25 mouse cellular contexts compared by ENCODE assay signal in the genomic region with DNA sequence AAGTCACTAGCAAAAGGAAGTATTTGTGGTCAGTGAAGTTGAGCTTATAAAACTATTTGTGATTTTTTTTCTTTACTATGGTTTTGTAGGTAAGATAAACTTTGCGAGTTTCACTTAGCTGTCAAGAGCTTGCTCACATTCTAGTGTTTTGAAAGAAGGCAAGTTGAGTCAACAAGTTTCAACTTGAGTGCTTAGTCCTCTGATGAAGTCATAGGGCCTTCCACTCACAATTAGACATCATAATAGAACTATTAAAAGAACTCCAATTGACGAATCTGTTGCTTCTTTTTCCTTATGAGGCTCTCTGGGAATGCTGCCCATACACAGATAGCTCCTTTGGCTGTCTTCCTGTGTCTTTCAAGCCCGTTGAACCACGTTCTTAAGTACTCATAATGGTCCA. TPM values are rescaled to one million over a fixed set of nuclear protein-coding genes. Genes with fewer than 3 reads are reported as not detected.
A peak's percentile ranks its signal among the peaks of the same experiment; 100 is the strongest.
DNase-seq lines count a peak whose midpoint lies in the region; ATAC-seq and TF ChIP-seq lines count a peak whose summit lies in the region.
"Had no signal": no experiment of that assay in that cellular context is flagged by ENCODE, and none has a peak within 500 bp of the region (broad histone marks: within the 10 kb centered on the region; RNA-seq: fewer than 3 reads in every experiment).

No protein-coding gene starts in this region.

- H3K9ac ChIP-seq in embryonic facial prominence, embryonic 14.5 days (ENCODE audit: low read depth, low read length), result no peak overlapping the region
- no peak overlapping the region for H3K9ac ChIP-seq in lung, embryonic 14.5 days
- H3K9ac ChIP-seq: embryonic facial prominence, embryonic 13.5 days; forebrain, embryonic 13.5 days; hindbrain, embryonic 13.5 days; intestine, embryonic 15.5 days had no signal

- no peaks in the 10 kb centered on the region for H3K36me3 ChIP-seq in embryonic facial prominence, embryonic 14.5 days (ENCODE audit: control insufficient read depth, insufficient read depth, low read length)
- H3K36me3 ChIP-seq in embryonic facial prominence, embryonic 10.5 days (replicated peaks), result no peaks in the 10 kb centered on the region
- H3K36me3 ChIP-seq in lung, embryonic 14.5 days (ENCODE audit: insufficient read depth), result no peaks in the 10 kb centered on the region
- H3K36me3 ChIP-seq: embryonic facial prominence, embryonic 13.5 days; forebrain, embryonic 10.5 days; heart, embryonic 10.5 days; hindbrain, embryonic 10.5 days; hindbrain, embryonic 13.5 days; intestine, embryonic 15.5 days had no signal

- H3K27ac ChIP-seq in embryonic facial prominence, embryonic 14.5 days (replicated peaks; ENCODE audit: low read depth, low read length), result no peak overlapping the region
- H3K27ac ChIP-seq in embryonic facial prominence, embryonic 10.5 days (replicated peaks), result no peak overlapping the region
- H3K27ac ChIP-seq in lung, embryonic 14.5 days (ENCODE audit: low read depth), result no peak overlapping the region
- H3K27ac ChIP-seq: embryonic facial prominence, embryonic 13.5 days; forebrain, embryonic 10.5 days; forebrain, embryonic 13.5 days; heart, adult 2 months; heart, embryonic 10.5 days; hindbrain, embryonic 10.5 days; hindbrain, embryonic 13.5 days; intestine, embryonic 15.5 days had no signal

- no peak overlapping the region for H3K4me2 ChIP-seq in embryonic facial prominence, embryonic 14.5 days (ENCODE audit: low read depth, low read length)
- no peak overlapping the region for H3K4me2 ChIP-seq in lung, embryonic 14.5 days
- H3K4me2 ChIP-seq: embryonic facial prominence, embryonic 13.5 days; forebrain, embryonic 13.5 days; hindbrain, embryonic 13.5 days; intestine, embryonic 15.5 days had no signal

- no peak for TF ChIP-seq POLR2A in lung, adult 2 months (IDR thresholded peaks at IDR 0.05; ENCODE audit: borderline replicate concordance, extremely low read depth, low read depth, low read length)

- H3K4me3 ChIP-seq in embryonic facial prominence, embryonic 14.5 days (ENCODE audit: low read depth, low read length), result no peak overlapping the region
- H3K4me3 ChIP-seq in embryonic facial prominence, embryonic 10.5 days, result no peak overlapping the region
- no peak overlapping the region for H3K4me3 ChIP-seq in lung, embryonic 14.5 days (ENCODE audit: low read depth, low read length)
- no peak overlapping the region for H3K4me3 ChIP-seq in lung, adult 2 months (replicated peaks; ENCODE audit: extremely low read depth, low read depth, low read length)
- H3K4me3 ChIP-seq: embryonic facial prominence, embryonic 13.5 days; forebrain, embryonic 10.5 days; forebrain, embryonic 13.5 days; heart, adult 2 months; heart, embryonic 10.5 days; hindbrain, embryonic 10.5 days; hindbrain, embryonic 13.5 days; intestine, embryonic 15.5 days had no signal

- WGBS in embryonic facial prominence, embryonic 14.5 days, result 71% methylated on average over 4 of the region's 4 CpGs
- 85% methylated on average over 4 of the region's 4 CpGs for WGBS in embryonic facial prominence, embryonic 10.5 days
- WGBS in lung, embryonic 14.5 days, result 47% methylated on average over 4 of the region's 4 CpGs
- 36% methylated on average over 4 of the region's 4 CpGs for WGBS in lung, adult 2 months

- H3K4me1 ChIP-seq in embryonic facial prominence, embryonic 14.5 days (ENCODE audit: control insufficient read depth, insufficient read depth, low read length), result no peaks in the 10 kb centered on the region
- H3K4me1 ChIP-seq in embryonic facial prominence, embryonic 10.5 days, result no peaks in the 10 kb centered on the region
- H3K4me1 ChIP-seq in lung, embryonic 14.5 days (ENCODE audit: insufficient read depth), result no peaks in the 10 kb centered on the region
- no peaks in the 10 kb centered on the region for H3K4me1 ChIP-seq in lung, adult 2 months (ENCODE audit: control insufficient read depth, insufficient read depth, low read length)
- H3K4me1 ChIP-seq: embryonic facial prominence, embryonic 13.5 days; forebrain, embryonic 10.5 days; heart, embryonic 10.5 days; hindbrain, embryonic 10.5 days; hindbrain, embryonic 13.5 days; intestine, embryonic 15.5 days had no signal

- DNase-seq in embryonic facial prominence, embryonic 14.5 days (ENCODE audit: low spot score), result peak; percentile 24
- DNase-seq in embryonic facial prominence, embryonic 10.5 days (ENCODE audit: low spot score), result no peak
- peak; percentile 65 for DNase-seq in lung, embryonic 14.5 days
- DNase-seq in lung, postnatal 14 days, result no peak
- peak; percentile 16 for DNase-seq in lung, postnatal 10 days
- DNase-seq in lung, adult 2 months, result no peak
- DNase-seq: adrenal gland, postnatal 10 days; adrenal gland, postnatal 36 days; cerebellum, adult 11 months; cerebellum, adult 2 months; cerebellum, adult 9-11 months; cerebellum, postnatal 25 days; gastrocnemius, postnatal 10 days; gastrocnemius, postnatal 36 days; heart, adult 2 months; heart, postnatal 36 days had no signal

- no peaks in the 10 kb centered on the region for H3K9me3 ChIP-seq in embryonic facial prominence, embryonic 14.5 days (ENCODE audit: control insufficient read depth, low read length)
- no peaks in the 10 kb centered on the region for H3K9me3 ChIP-seq in embryonic facial prominence, embryonic 10.5 days
- no peaks in the 10 kb centered on the region for H3K9me3 ChIP-seq in lung, embryonic 14.5 days (ENCODE audit: low read depth, low read length)
- H3K9me3 ChIP-seq: embryonic facial prominence, embryonic 13.5 days; forebrain, embryonic 10.5 days; forebrain, embryonic 13.5 days; heart, embryonic 10.5 days; hindbrain, embryonic 10.5 days; hindbrain, embryonic 13.5 days; intestine, embryonic 15.5 days had no signal

- no peaks in the 10 kb centered on the region for H3K27me3 ChIP-seq in embryonic facial prominence, embryonic 14.5 days (replicated peaks; ENCODE audit: control insufficient read depth, insufficient read depth, low read length)
- H3K27me3 ChIP-seq in embryonic facial prominence, embryonic 10.5 days (replicated peaks; ENCODE audit: low read depth, poor library complexity, severe bottlenecking), result no peaks in the 10 kb centered on the region
- no peaks in the 10 kb centered on the region for H3K27me3 ChIP-seq in lung, embryonic 14.5 days (ENCODE audit: insufficient read depth, low read length)
- H3K27me3 ChIP-seq: embryonic facial prominence, embryonic 13.5 days; forebrain, embryonic 13.5 days; hindbrain, embryonic 13.5 days; intestine, embryonic 15.5 days had no signal

- ATAC-seq in embryonic facial prominence, embryonic 14.5 days (ENCODE audit: low read depth), result no peak
- ATAC-seq in lung, embryonic 14.5 days (ENCODE audit: insufficient read depth), result no peak
- ATAC-seq: forebrain, embryonic 13.5 days; hindbrain, embryonic 16.5 days; intestine, embryonic 15.5 days; Patski had no signal

- TF ChIP-seq CTCF in lung, embryonic 14.5 days (IDR thresholded peaks at IDR 0.05; ENCODE audit: low read depth), result no peak
- no peak for TF ChIP-seq CTCF in lung, adult 2 months (IDR thresholded peaks at IDR 0.05; ENCODE audit: insufficient read depth, low read length)

RNA-seq across cellular contexts. Expression of gene Maml3, which starts 16.0 kb away (rescaled TPM):
- polyA plus RNA-seq in embryonic facial prominence, embryonic 14.5 days (2014; fragmentation: Nextera tagmentation; extraction: Ambion mirVana), result 4.8 and 5.1 TPM in 2 replicates
- polyA plus RNA-seq in embryonic facial prominence, embryonic 10.5 days (2016; fragmentation: Nextera tagmentation; extraction: Ambion mirVana), result 5.5 and 6.0 TPM in 2 replicates
- polyA plus RNA-seq in lung, embryonic 14.5 days (2014; fragmentation: Nextera tagmentation; extraction: Ambion mirVana), result 8.4 and 9.1 TPM in 2 replicates
- polyA plus RNA-seq in lung, adult 2 months (2012; rRNA removed), result 9.1 and 11.2 TPM in 2 replicates

Comparison
In these comparisons a context has a peak if more than half of its experiments do, and no peak if none do; other contexts are left out.
1. DNase-seq: peak in embryonic facial prominence, embryonic 14.5 days (single experiment), lung, embryonic 14.5 days (single experiment) and lung, postnatal 10 days (single experiment); none in embryonic facial prominence, embryonic 10.5 days (single experiment), lung, postnatal 14 days (single experiment) and lung, adult 2 months (single experiment).